Mouse (Mus musculus) embryo, embryonic 10.5 days (tissue): ENCODE measurements at regions not wholly inside any gene's neighbourhood (a gene's known extent, or its start where the extent isn't known, plus 50 kb on each side); places are given as distances from the start of the nearest gene placed in this dataset.

Source experiments
- DNase-seq: peaks from one replicate; pipeline ENCODE4 v3.0.0-alpha.2; 2015; ENCODE audit warnings: low spot score

- DNase-seq: no peak
Measured at GRCm38 (mm10) chr14:106824100-106824706, 718.2 kb downstream of the Trim52 start.

- no peak for DNase-seq
Measured at GRCm38 (mm10) chr14:106835705-106836104, 729.7 kb downstream of the Trim52 start.

GRCm38 (mm10) chr14:106836179-106836578 is 730.2 kb downstream of the Trim52 start:
- DNase-seq: peak; percentile 54
